Mouse (Mus musculus): ENCODE measurements around the gene Diras1.

- TF ChIP-seq EP300 (IDR thresholded peaks at IDR 0.05; ENCODE audit: low read depth) (no peak), CTCF (IDR thresholded peaks at IDR 0.05; ENCODE audit: low read depth) (no peak)
These were observed 33.5 kb downstream of the Diras1 start for GRCm38 (mm10) chr10:80991945-80992344.
